Mouse (Mus musculus): ENCODE measurements around the gene Cd82. TPM values are rescaled to one million over a fixed set of nuclear protein-coding genes. Genes with fewer than 3 reads are reported as not detected.

Cd82 gene
- polyA plus RNA-seq, 1 experiment from 2014 or later, result 12.9 TPM

DNA sequence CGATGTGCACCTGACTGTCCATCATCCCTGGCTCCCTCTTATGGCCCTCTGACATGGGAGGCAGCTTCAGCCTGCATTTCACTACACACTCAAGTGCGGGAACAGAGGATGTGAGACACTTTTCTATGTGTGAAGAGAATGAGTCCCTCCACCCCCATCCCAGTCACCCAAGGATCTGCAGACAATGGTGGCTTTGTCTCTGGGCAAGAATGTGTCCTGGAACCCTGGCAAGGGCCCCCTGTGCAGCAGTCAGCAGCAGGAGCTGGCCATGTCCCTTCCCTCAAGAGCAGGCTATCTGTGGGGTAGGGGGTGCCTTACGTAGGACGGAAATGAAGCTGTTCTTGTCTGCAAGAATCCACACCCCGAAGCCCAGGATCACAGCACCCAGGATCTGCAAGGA is 29.4 kb downstream of the Cd82 start:
- WGBS, result 82% methylated on average over 5 of the region's 5 CpGs
- no peaks in the 10 kb centered on the region for H3K9me3 ChIP-seq
- H3K27me3 ChIP-seq (ENCODE audit: insufficient read depth, poor library complexity, severe bottlenecking), result peaks cover 30% of the 10 kb centered on the region
- 0 out of 2 replicates have a peak, but pooled peaks cover 2% of the 10 kb centered on the region for H3K36me3 ChIP-seq
- H3K27ac ChIP-seq, result no peak overlapping the region
- no peak overlapping the region for H3K4me3 ChIP-seq
- DNase-seq (ENCODE audit: low spot score), result no peak
- peaks cover 30% of the 10 kb centered on the region for H3K4me1 ChIP-seq

DNA sequence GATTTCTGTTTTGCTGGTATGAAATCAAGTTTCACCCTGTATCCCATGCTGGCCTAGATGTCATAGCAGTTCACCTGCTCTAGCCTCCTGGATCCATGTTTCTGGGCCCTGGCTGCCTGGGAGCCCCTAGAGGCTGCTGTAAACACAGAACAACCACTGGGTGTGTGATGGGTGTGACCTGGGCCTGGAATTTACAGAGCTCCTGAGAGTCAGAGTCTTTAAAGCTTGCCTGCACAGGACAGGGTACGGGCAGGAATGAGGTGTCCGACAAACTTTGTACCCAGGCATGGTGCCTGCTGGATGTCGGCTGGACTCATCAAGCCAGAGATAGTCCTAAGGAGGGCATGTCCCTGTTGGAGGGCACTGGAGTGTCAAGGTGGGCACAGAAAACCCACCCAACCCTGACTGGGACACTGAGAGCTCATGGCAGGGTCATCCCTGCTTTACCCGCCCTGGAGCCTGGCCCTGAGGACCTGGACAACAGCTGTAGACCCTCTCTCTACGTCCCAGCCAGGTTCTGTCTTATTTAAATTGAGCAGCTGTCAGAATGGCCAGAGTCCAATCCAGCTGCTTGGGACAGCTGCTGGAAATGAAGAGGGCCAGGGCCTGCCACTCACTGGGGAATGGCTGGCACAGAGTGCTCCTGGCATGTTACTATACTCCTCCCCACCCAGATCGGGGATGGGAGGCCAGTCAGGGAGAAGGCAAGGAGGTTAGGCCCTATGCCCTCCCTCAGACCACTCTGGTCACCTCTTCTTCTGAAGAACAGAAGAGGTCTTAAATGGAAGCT is 30.1 kb downstream of the Cd82 start:
- Histone ChIP-seq H3K4me3 (no peak overlapping the region), H3K27ac (no peak overlapping the region), H3K36me3 (0 out of 2 replicates have a peak, but pooled peaks cover 2% of the 10 kb centered on the region), H3K4me1 (peaks cover 26% of the 10 kb centered on the region), H3K27me3 (ENCODE audit: insufficient read depth, poor library complexity, severe bottlenecking) (peaks cover 33% of the 10 kb centered on the region), H3K9me3 (no peaks in the 10 kb centered on the region)
- DNase-seq (ENCODE audit: low spot score), result no peak
- 78% methylated on average over 6 of the region's 6 CpGs for WGBS

DNA sequence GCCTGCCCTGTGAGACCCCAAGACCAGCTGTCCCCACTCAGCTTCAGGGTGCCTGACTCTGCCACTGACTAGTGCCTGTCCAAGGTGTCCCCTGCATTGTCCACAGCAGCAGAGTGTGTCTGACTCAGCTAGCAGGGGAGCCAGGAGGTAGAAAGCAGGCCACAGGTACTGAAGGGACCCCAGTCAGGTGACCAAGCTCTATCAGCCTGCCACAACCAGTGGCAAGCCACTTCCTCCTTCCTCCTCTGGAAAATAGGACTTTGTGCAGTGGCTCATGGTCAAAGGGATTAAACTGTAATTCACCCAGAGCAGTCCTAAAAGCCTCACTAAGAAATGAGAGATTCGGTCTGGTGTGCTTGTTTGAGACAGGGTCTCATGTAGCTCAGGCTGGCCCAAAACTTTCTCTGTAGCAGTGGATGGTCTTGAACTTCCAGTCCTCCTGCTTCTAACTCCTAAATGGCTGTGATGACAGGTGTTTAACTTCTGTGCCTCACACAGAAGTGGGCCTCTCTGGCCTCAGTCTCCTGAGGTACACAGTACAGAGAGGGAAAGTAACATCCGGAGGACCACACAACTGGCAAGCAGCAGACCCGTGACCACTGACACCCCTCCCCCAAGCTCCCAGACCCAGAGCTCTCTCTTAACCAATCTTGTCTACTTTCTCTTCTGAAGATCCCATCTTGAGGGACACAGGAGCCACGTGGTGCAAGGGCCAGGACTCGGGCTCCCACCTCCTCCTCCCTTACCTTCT is 31.2 kb downstream of the Cd82 start:
- peaks cover 22% of the 10 kb centered on the region; the same call in 1 of the 2 replicates for H3K4me1 ChIP-seq
- 68% methylated on average over 5 of the region's 5 CpGs for WGBS
- 0 out of 2 replicates have a peak overlapping the region, but pooled peaks have one; percentile 13 for H3K27ac ChIP-seq
- 0 out of 2 replicates have a peak, but pooled peaks cover 2% of the 10 kb centered on the region for H3K36me3 ChIP-seq
- H3K27me3 ChIP-seq (ENCODE audit: insufficient read depth, poor library complexity, severe bottlenecking), result peaks cover 44% of the 10 kb centered on the region
- DNase-seq (ENCODE audit: low spot score), result no peak
- H3K9me3 ChIP-seq, result no peaks in the 10 kb centered on the region
- H3K4me3 ChIP-seq, result no peak overlapping the region

DNA sequence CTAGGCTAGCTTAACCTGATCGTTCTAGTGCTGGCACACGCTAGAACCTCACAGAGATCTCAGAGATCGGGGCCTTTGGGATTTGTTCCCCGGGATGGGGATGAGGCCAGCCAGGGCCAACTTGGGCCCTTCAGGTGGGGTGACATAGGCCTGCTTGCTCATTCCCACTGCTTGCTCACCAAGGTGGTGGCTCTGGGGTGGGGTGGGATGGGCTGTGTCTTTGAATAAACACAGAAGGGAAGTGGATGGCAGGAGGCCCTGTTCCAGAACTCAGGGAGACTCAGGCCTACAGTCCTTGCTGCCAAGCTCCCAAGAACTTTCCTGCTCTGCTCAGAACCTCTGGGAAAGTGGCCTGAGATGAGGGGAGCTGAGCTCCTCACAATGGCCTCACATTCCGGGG is 31.9 kb downstream of the Cd82 start:
- WGBS, result 75% methylated on average over 5 of the region's 5 CpGs
- Histone ChIP-seq H3K9me3 (no peaks in the 10 kb centered on the region), H3K4me3 (no peak overlapping the region), H3K36me3 (0 out of 2 replicates have a peak, but pooled peaks cover 2% of the 10 kb centered on the region), H3K27ac (0 out of 2 replicates have a peak overlapping the region, but pooled peaks have one; percentile 13), H3K4me1 (peaks cover 28% of the 10 kb centered on the region; the same call in 1 of the 2 replicates), H3K27me3 (ENCODE audit: insufficient read depth, poor library complexity, severe bottlenecking) (peaks cover 51% of the 10 kb centered on the region)
- DNase-seq (ENCODE audit: low spot score), result no peak

DNA sequence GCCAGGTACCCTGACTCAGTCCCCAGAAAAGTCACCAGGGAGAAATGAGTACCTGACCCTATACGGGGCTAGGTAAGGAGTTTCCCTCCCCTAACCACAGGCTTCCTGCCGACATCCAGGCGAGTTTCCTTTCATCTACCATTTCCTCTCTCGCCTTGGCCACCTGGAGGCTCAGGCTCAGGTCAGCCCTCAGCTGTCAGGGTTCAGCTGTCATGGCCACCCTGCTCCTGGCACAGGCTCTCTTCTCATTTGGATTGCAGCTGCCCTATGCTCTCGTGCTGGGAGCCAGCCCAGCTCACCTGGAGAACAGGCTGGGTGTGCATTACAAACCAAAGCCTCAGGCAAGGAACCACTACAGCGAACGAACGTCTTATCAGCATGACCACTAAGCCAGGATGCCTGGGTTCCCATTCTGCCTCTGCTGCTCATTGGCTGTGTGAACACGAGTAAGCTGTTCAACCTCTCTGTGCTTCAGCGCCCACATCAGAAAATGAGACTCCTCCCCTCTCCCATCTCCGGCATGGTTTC is 34.9 kb downstream of the Cd82 start:
- no peak overlapping the region for H3K4me3 ChIP-seq
- no peak for DNase-seq (ENCODE audit: low spot score)
- H3K4me1 ChIP-seq, result peaks cover 24% of the 10 kb centered on the region; the same call in 1 of the 2 replicates
- H3K27ac ChIP-seq, result no peak overlapping the region
- no peaks in the 10 kb centered on the region for H3K9me3 ChIP-seq
- 40% methylated on average over 11 of the region's 11 CpGs for WGBS
- peaks cover 67% of the 10 kb centered on the region for H3K27me3 ChIP-seq (ENCODE audit: insufficient read depth, poor library complexity, severe bottlenecking)
- H3K36me3 ChIP-seq, result no peaks in the 10 kb centered on the region

DNA sequence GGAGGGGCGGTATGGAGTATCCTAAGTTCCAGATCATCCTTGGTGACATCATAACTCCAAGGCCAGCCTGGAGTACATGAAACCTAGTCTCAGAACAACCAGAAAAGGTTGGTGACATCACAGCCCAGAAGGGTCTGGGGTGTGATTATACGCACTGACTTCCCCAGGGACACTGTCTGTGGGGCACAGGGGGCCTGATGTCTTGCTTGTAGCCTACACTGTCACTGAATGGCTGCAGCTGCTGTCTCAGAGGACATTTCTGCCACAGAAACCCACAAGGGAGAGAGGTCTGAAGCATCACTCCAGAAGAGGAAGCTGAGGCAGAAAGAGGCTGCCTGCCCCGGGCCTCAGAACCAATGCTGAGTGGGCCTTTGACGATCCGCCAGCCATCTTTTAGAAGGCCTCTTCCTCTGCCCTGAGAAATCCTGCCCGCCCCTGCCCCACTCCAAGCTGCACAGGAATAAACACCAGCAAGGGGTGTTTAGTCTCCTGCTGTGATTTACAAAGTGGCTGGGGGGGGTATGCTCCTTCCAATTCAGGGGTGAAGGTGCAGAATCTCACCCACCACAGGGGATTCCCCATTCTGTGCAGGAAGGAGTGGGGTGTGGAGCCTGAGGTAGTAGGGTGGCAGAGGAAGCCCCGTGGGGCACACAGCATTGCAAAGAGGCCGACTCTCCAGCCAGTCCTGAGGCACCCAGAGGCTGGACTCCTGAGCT is 35.8 kb downstream of the Cd82 start:
- no peaks in the 10 kb centered on the region for H3K9me3 ChIP-seq
- peaks cover 18% of the 10 kb centered on the region; the same call in 1 of the 2 replicates for H3K4me1 ChIP-seq
- WGBS, result 65% methylated on average over 8 of the region's 8 CpGs
- peaks cover 75% of the 10 kb centered on the region for H3K27me3 ChIP-seq (ENCODE audit: insufficient read depth, poor library complexity, severe bottlenecking)
- DNase-seq (ENCODE audit: low spot score), result no peak
- no peak overlapping the region; the same call in 1 of the 2 replicates for H3K27ac ChIP-seq
- H3K36me3 ChIP-seq, result no peaks in the 10 kb centered on the region
- H3K4me3 ChIP-seq, result no peak overlapping the region

DNA sequence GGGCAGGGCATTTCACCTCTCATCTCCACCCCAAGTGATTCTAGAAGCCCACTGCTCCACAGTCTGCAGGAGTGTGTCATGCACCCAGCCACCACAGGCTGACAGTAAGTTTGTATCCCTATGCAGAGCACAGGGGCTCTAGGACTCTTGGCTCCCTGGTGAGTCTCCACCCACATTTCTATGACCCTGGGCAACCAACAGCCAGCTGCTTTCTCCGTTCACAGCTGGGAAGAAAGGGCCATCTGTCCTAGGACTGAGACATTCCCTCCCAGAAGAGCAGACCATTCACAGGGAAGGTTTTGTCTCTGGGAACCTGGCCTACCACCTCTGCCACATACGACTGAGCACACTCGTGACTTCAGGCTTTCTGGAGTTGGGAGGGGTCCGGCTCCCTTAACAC is 37.1 kb downstream of the Cd82 start:
- WGBS, result 58% methylated on average over 4 of the region's 4 CpGs
- no peak overlapping the region for H3K4me3 ChIP-seq
- no peaks in the 10 kb centered on the region for H3K36me3 ChIP-seq
- H3K9me3 ChIP-seq, result no peaks in the 10 kb centered on the region
- DNase-seq (ENCODE audit: low spot score), result no peak
- peaks cover 79% of the 10 kb centered on the region for H3K27me3 ChIP-seq (ENCODE audit: insufficient read depth, poor library complexity, severe bottlenecking)
- peaks cover 11% of the 10 kb centered on the region; the same call in 1 of the 2 replicates for H3K4me1 ChIP-seq
- peak overlapping the region; percentile 6; the same call in 1 of the 2 replicates for H3K27ac ChIP-seq

DNA sequence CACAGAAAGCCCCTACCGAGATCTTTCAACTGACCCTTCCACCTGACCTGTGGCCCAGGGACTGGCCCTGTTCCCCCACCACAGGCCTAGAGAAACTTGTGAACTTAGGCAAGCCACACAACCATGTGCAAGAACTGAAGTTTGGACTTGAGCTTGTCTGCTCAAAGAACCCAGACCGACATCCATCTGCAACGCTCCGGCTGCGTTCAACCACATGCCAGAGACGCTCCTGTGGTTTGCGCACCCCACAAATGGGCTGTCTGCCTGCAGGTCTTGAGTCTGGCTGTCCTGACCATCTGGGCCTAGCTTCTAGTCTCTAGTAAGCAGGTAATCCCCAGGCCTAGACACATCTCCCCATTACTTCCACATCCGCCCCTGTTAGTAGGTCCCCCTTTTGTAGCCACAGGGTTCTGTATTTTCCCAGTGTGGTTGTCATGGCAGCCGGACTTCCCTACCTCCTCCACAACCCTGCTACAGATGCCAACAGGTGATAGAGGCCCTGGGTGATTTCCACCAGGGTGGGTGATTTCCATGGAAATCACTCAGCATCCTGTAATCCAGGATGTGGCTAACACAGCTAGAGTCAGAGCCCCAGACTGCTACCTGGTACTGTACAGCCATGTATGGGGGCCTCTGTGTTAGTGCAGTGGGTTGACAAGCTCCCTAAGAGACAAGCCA is 38.5 kb downstream of the Cd82 start:
- Histone ChIP-seq H3K9me3 (no peaks in the 10 kb centered on the region), H3K4me3 (no peak overlapping the region), H3K4me1 (peaks cover 15% of the 10 kb centered on the region; the same call in 1 of the 2 replicates), H3K27ac (no peak overlapping the region), H3K36me3 (no peaks in the 10 kb centered on the region), H3K27me3 (ENCODE audit: insufficient read depth, poor library complexity, severe bottlenecking) (peaks cover 79% of the 10 kb centered on the region)
- DNase-seq (ENCODE audit: low spot score), result no peak
- WGBS, result 89% methylated on average over 9 of the region's 9 CpGs

DNA sequence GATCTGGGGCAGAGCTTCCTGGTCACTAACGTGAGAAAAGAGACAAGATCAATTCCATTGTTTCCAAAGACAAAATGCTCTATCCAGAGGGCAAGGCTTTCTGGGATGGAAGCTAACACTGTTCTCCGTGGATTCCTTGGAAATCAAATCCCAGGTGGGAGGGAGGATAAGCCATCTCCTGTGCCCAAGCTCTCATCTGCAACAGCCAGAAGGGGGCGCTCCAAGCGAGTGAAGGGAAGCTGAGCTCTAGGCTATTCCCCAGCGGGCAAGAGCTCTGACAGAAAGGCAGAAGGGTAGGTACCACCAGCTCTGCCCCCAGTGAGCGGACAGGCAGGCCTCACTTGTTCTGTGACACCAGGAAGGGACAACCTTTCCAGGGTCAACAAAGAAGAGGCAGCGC is 41.6 kb downstream of the Cd82 start:
- 28% methylated on average over 7 of the region's 7 CpGs for WGBS
- no peak overlapping the region for H3K4me3 ChIP-seq
- H3K27ac ChIP-seq, result no peak overlapping the region
- DNase-seq (ENCODE audit: low spot score), result no peak
- H3K27me3 ChIP-seq (ENCODE audit: insufficient read depth, poor library complexity, severe bottlenecking), result peaks cover 55% of the 10 kb centered on the region
- H3K4me1 ChIP-seq, result peaks cover 27% of the 10 kb centered on the region
- no peaks in the 10 kb centered on the region for H3K36me3 ChIP-seq
- no peaks in the 10 kb centered on the region for H3K9me3 ChIP-seq

DNA sequence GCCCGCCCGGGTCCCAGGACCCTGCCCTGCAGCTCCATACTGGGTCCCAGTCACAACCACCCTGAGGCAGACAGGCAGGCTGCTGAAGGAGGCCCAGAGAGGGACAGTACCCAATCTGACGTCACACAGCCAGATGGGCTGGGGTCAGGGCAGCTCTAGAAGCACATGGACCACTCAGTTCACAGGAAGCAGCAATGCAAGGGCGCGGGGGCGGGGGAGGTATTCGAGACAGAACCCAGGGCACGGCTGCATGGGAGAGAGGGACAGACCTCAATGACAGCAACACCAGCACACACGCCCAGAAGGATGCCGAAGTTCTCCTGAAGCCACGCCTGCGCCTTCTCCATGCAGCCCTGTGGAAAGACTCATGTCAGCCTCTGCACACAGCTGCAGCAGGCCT is 43.0 kb downstream of the Cd82 start:
- 70% methylated on average over 12 of the region's 12 CpGs for WGBS
- H3K4me3 ChIP-seq, result no peak overlapping the region
- H3K27ac ChIP-seq, result no peak overlapping the region

DNA sequence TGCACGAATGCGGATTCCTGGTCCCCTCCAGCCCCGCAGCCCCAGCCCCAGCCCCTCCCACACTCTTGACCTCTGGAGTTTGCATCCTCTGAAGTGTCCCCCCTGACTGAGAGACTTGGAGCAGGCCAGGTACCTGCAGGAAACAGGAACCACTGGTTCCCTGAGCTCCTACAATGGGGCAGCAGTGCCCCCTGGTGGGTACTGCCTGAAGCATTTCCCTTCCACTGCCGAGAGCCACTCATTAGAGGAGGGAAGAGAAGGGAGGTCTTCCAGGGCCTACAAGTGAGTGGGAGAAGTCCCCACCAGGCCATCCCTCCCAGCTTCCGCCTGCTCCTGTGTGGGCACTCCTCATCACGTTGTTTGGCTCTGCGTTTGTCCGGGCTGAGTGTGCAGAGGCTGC is 44.5 kb downstream of the Cd82 start:
- Histone ChIP-seq H3K4me3 (no peak overlapping the region), H3K4me1 (peaks cover 31% of the 10 kb centered on the region), H3K9me3 (no peaks in the 10 kb centered on the region), H3K27ac (peak overlapping the region; percentile 9; the same call in 1 of the 2 replicates), H3K36me3 (no peaks in the 10 kb centered on the region), H3K27me3 (ENCODE audit: insufficient read depth, poor library complexity, severe bottlenecking) (peaks cover 42% of the 10 kb centered on the region)
- WGBS, result 10% methylated on average over 8 of the region's 8 CpGs
- peak; percentile 90 for DNase-seq (ENCODE audit: low spot score)

More for the DNA sequence above, 43.0 kb downstream of the Cd82 start:
- Histone ChIP-seq H3K27me3 (ENCODE audit: insufficient read depth, poor library complexity, severe bottlenecking) (peaks cover 48% of the 10 kb centered on the region), H3K4me1 (peaks cover 21% of the 10 kb centered on the region), H3K9me3 (no peaks in the 10 kb centered on the region), H3K36me3 (no peaks in the 10 kb centered on the region)
- DNase-seq (ENCODE audit: low spot score), result no peak

Data from heart, embryonic 10.5 days (tissue).